Mouse (Mus musculus): ENCODE measurements around the gene Adgrl3. TPM values are rescaled to one million over a fixed set of nuclear protein-coding genes. Genes with fewer than 3 reads are reported as not detected.

The Adgrl3 gene
- total RNA-seq (2021), result 1 to 10 TPM; 6.5 to 6.8 TPM
- long read RNA-seq, experiment 1, partial matches to known transcripts, result 0 of 1 reads
- long read RNA-seq, experiment 1, other reads (novel, unspliced or antisense), result 1 of 1 reads
- long read RNA-seq, experiment 2, partial matches to known transcripts, result 1 of 1 reads
- long read RNA-seq, experiment 2, other reads (novel, unspliced or antisense), result 0 of 1 reads

DNA sequence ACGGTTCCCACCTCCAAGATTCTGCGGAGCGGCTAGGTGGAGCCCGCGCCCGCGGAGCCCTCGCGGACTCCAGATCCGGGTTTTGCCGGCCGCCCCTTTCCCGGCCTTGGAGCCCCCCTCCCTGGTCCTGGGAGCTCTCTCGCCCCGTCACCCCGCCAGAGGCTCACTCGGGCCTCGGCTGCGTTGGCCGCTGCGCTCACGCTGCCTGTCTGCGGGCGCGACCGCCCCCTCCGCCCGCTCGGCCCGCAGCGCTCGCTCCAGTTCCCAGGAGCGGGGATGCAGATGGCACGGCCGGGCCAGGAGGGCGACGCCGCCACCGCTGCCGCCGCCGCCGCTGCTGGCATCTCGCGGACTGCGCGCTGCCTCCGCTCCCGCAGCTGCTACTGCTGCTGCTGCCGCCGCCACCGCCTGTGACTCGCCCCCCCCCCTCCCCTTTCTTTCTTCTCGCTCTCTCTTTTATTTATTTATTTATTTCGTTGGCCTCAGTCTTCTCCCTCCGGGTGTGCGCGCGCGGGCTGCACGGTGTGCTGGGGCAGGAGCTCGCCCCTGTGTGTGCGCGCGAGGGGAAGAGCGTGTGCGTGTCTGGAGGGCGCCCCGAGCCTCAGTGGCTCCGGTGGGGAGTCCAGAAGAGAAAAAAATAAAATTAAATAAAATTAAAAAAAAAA lies at the start of gene Adgrl3:
TSS of gene Adgrl3 (plus strand) at position 549 of the 665 bp plus-strand sequence.
- intact Hi-C loops (cut with DNase I), result no loop called here

GRCm38 (mm10) chr5:81019166-81019565 lies 772 bp upstream of the Adgrl3 start:
- no peak for DNase-seq
- intact Hi-C loops (cut with DNase I), result no loop called here

More for the DNA sequence above, at the start of gene Adgrl3:
- peak; percentile 75 to 76 for DNase-seq

- intact Hi-C loops (cut with DNase I), result no loop called here
Observed at GRCm38 (mm10) chr5:81020281-81021005, 505 bp downstream of the Adgrl3 start.

GRCm38 (mm10) chr5:81021006-81021320 lies 1.0 kb downstream of the Adgrl3 start:
- DNase-seq, result no peak
- intact Hi-C loops (cut with DNase I), result no loop called here

More at GRCm38 (mm10) chr5:81020281-81021005, 505 bp downstream of the Adgrl3 start:
- DNase-seq, result peak; percentile 46

DNA sequence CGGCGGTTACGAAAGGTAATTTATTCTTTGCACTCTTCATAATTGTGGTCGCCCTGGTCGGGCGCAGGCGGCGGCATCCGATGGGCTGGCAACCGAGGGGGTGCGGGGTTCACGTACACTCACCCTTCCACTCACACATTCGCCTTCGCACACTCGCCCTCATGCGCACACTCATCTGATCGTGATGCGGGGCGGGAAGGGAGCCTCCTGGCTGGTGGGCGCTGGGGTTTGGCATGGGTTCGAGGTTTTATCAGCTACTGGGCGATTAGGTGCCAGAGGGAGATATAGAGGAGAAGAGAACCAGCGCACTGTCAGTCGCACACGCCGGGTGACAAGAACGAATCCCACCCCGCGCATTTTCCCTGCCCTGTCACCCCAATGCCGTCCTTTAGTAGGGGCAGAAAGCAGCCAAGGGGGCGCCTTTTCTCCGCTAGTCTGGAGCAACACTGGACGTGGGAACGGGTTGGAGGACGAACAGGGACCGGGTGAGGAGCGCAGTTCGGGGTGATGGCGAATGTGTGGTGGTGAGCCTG lies 1.5 kb downstream of the Adgrl3 start:
- intact Hi-C loops (cut with DNase I), result no loop called here
- DNase-seq, result peak; percentile 28 to 34

DNA sequence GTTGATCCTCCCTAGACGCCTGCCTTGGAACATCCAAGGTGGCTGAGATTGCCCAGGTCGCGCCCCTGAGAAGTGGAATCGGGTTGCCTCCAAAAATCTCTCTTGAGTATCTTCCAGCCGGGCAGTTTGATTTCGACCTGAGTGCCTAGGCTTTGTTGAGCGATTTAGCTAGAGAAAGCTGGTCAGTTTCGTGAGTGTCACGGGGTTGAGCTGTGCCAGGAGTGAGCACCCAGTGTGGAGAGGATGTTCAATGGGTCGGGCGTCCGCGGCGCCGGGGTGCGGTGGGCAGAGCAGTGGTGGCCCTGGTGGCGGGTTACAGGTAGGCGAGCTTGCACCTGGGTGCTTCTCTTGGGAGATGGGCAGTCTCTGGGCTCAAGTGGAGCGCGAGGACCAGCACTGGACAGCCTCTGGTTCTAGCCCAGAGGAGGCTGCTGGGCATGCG lies 1.9 kb downstream of the Adgrl3 start:
- intact Hi-C loops (cut with DNase I), result no loop called here
- DNase-seq, result peak; percentile 4 to 8

- intact Hi-C loops (cut with DNase I), result no loop called here
- DNase-seq, result peak; percentile 5 to 9
Observed at GRCm38 (mm10) chr5:81022306-81023071, 2.6 kb downstream of the Adgrl3 start.

- peak; percentile 15 to 36 for DNase-seq
- intact Hi-C loops (cut with DNase I), result no loop called here
Observed at GRCm38 (mm10) chr5:81023923-81024715, 4.2 kb downstream of the Adgrl3 start.

- intact Hi-C loops (cut with DNase I), result no loop called here
- DNase-seq, result peak in 1 of 2 experiments; percentile 5
Observed at GRCm38 (mm10) chr5:81028875-81029274, 8.9 kb downstream of the Adgrl3 start.

DNA sequence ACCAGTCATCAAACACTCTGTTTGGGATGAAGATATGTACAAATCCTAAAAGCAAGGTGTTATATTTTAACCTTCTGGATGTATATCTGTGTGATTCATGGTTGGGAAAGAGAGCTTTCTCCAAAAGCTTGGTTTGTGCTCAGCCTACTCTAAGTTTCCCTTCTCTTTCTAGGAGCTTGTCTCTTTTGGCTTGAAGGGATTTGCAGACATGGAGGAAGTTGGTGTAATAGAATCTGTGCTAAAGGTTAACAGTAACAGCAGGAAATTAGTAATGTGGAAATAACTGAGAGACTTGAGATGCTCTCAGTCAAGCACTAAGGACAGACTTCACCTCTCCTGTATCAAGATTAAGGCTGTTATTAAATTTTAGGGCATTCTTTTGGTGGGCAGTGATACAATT lies 17.2 kb downstream of the Adgrl3 start:
- no peak for DNase-seq
- intact Hi-C loops (cut with DNase I), result no loop called here

DNA sequence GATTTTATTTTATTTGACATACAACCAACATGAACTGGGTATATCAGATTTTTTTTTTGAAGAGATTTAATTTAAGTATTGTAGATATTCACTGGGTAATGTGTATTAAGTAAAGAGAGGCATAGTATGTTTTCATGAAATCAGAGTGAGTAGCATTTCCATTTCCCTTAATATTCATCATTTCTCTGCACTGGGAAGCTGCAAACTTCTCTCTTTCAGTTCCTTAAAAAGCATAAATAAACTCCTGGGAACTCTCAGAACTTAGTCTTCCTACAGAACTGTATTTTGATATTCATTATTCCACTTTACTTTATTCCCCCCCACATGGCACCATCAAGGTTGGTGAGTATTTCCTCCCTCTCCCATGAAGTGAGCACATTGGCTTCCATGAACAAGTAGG lies 23.9 kb downstream of the Adgrl3 start:
- DNase-seq, result no peak
- intact Hi-C loops (cut with DNase I), result no loop called here

GRCm38 (mm10) chr5:81046128-81046527 lies 26.2 kb downstream of the Adgrl3 start:
- intact Hi-C loops (cut with DNase I), result no loop called here
- no peak for DNase-seq

DNA sequence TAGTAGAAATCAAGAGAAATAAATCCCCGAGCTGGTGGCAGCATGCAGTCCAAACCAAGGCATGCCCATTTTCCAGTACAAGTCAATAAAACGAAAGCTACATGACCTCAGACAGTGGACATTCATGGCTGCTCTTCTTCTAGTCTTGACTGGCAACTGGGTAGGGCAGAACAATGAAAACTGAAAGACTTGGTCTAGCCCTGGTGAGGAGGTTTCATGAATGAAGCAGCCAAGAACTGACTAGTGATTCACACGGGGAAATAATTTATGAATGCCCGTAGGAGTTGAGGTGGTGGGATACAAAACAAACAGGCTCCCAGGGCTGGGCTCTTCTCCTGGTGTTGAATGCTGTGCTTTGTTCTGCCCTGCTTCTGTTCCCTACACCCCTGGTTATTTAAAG lies 34.7 kb downstream of the Adgrl3 start:
- intact Hi-C loops (cut with DNase I), result no loop called here
- no peak for DNase-seq

DNA sequence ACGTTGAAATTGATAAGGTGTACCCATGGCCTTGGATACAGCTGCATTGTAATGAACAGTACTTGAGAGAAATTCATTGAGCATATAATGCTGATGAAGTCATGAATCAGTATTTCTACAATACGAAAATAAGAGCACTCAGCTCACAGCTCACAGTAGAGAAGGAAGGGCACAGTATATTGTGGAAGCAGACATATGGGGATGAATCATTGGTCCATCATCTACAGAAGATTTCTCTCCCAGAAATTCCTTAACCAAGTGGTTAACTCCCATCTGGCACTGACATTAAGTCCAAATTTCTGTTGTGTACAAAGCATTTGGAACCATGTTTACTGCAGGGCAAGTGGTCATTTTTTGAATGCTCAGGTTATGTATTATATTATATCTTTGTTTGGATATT lies 35.3 kb downstream of the Adgrl3 start:
- intact Hi-C loops (cut with DNase I), result no loop called here

GRCm38 (mm10) chr5:81058122-81058521 lies 38.2 kb downstream of the Adgrl3 start:
- DNase-seq, result no peak
- intact Hi-C loops (cut with DNase I), result no loop called here

More for the DNA sequence above, 35.3 kb downstream of the Adgrl3 start:
- no peak for DNase-seq

- DNase-seq, result no peak
- intact Hi-C loops (cut with DNase I), result no loop called here
Observed at GRCm38 (mm10) chr5:81060950-81061349, 41.0 kb downstream of the Adgrl3 start.

- intact Hi-C loops (cut with DNase I), result no loop called here
- no peak for DNase-seq
Observed at GRCm38 (mm10) chr5:81061386-81061785, 41.4 kb downstream of the Adgrl3 start.

- DNase-seq, result no peak
- intact Hi-C loops (cut with DNase I), result no loop called here
Observed at GRCm38 (mm10) chr5:81064026-81064425, 44.1 kb downstream of the Adgrl3 start.

- no peak for DNase-seq
- intact Hi-C loops (cut with DNase I), result no loop called here
Observed at GRCm38 (mm10) chr5:81068173-81068572, 48.2 kb downstream of the Adgrl3 start.

DNA sequence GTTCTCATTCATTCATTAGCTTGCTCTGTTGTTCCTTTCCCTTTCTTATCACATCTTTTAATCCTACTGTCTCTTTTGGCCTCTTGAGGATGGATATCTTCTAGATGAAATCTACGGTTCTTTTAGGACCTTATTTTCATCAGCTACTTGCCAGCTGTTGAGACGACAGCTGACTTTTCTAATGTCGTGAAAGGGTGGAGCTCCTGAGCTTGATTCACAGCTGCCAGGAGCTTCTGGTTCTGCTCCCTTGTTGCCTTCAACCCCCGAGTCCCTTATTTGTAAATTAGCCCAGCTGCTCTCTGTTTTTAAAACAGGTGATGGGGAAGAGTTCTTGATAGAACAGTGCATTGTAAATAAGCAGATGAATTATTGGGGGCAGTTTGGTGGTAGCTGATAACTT lies 48.9 kb downstream of the Adgrl3 start:
- intact Hi-C loops (cut with DNase I), result no loop called here
- no peak for DNase-seq

Data from heart, postnatal 14 days (tissue).